In the genomic region with DNA sequence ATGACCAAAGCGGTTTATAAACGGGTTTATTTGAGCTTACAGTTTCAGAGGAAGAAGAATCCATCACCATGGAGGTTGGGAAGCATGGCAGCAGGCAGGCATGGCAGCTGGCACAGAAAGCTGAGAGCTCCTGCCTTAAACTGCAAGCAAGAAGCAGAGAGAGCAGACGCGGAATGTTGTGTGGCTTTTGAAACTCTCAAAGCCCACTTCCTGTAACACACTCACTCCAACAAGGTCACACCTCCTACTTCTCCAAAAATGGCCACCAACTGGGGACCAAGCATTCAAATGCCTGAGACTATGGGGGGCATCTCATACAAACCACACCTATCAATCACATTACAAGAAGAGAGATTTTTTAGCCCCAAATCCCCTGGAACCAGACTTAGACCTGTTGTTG, we compare ENCODE assay signal across 20 mouse cellular contexts. TPM values are rescaled to one million over a fixed set of nuclear protein-coding genes. Genes with fewer than 3 reads are reported as not detected.
DNase-seq lines count a peak whose midpoint lies in the region; ATAC-seq and TF ChIP-seq lines count a peak whose summit lies in the region.
"Had no signal": no experiment of that assay in that cellular context is flagged by ENCODE, and none has a peak within 500 bp of the region (broad histone marks: within the 10 kb centered on the region; RNA-seq: fewer than 3 reads in every experiment).

No protein-coding gene starts in this region.

- no peak overlapping the region for H3K4me2 ChIP-seq in lung, postnatal 0 days (replicated peaks; ENCODE audit: low read depth, low read length)
- no peak overlapping the region for H3K4me2 ChIP-seq in CH12.LX (ENCODE audit: insufficient read depth, low read depth, poor library complexity, severe bottlenecking)
- H3K4me2 ChIP-seq: heart, embryonic 12.5 days; hindbrain, embryonic 15.5 days; liver, embryonic 12.5 days; lung, embryonic 15.5 days; neural tube, embryonic 13.5 days had no signal

- peaks cover 7% of the 10 kb centered on the region; the same call in 1 of the 2 replicates for H3K4me1 ChIP-seq in lung, postnatal 0 days (ENCODE audit: insufficient read depth, low read depth, low read length)
- H3K4me1 ChIP-seq in CH12.LX (ENCODE audit: control insufficient read depth in 1 of 2, insufficient read depth in 2 of 2): peaks cover 3 to 24% of the 10 kb centered on the region in 2 experiments; a peak in 3 of 4 replicates
- H3K4me1 ChIP-seq in bone marrow, adult 2 months (ENCODE audit: control insufficient read depth, insufficient read depth, low read length): peaks cover 4% of the 10 kb centered on the region

- no peak for TF ChIP-seq RAD21 in CH12.LX (IDR thresholded peaks at IDR 0.05; ENCODE audit: low read depth, low read length)

- H3K4me3 ChIP-seq in lung, postnatal 0 days (ENCODE audit: low read depth, low read length): no peak overlapping the region
- no peak overlapping the region for H3K4me3 ChIP-seq in CH12.LX (replicated peaks in 1 of 3; ENCODE audit: low read depth in 2 of 3, low read length in 2 of 3, poor library complexity in 1 of 3)
- H3K4me3 ChIP-seq in bone marrow, adult 2 months (replicated peaks; ENCODE audit: control insufficient read depth, low read depth, low read length): no peak overlapping the region
- H3K4me3 ChIP-seq: heart, embryonic 12.5 days; hindbrain, embryonic 15.5 days; liver, embryonic 12.5 days; lung, embryonic 15.5 days; neural tube, embryonic 13.5 days had no signal

- no peaks in the 10 kb centered on the region for H3K36me3 ChIP-seq in lung, postnatal 0 days (ENCODE audit: insufficient read depth, low read length)
- peaks cover 0 to under 1% of the 10 kb centered on the region in 2 experiments for H3K36me3 ChIP-seq in CH12.LX (replicated peaks in 1 of 2; ENCODE audit: control insufficient read depth in 1 of 2, insufficient read depth in 1 of 2, low read length in 1 of 2)
- H3K36me3 ChIP-seq: hindbrain, embryonic 15.5 days; liver, embryonic 12.5 days; lung, embryonic 15.5 days; neural tube, embryonic 13.5 days had no signal

- TF ChIP-seq POLR2A in CH12.LX (IDR thresholded peaks at IDR 0.05; ENCODE audit: low read depth, low read length): no peak
- TF ChIP-seq POLR2A in bone marrow, adult 2 months (IDR thresholded peaks at IDR 0.05; ENCODE audit: borderline replicate concordance, control insufficient read depth, low read depth, low read length): no peak

- dilution Hi-C loops in CH12.LX (cut with MboI; ENCODE audit: extremely low pct_ligation_motif_present, extremely low pct_unique_long_range_greater_than_20kb, low sequenced_read_pairs): no loop called here

- no peak overlapping the region for H3K27ac ChIP-seq in lung, postnatal 0 days (ENCODE audit: low read length)
- H3K27ac ChIP-seq in CH12.LX (ENCODE audit: insufficient read depth, low read depth): no peak overlapping the region
- peak overlapping the region; percentile 85 for H3K27ac ChIP-seq in bone marrow, adult 2 months (ENCODE audit: control insufficient read depth, insufficient read depth, low read depth, low read length, poor library complexity)
- H3K27ac ChIP-seq: hindbrain, embryonic 15.5 days; liver, embryonic 12.5 days; lung, embryonic 15.5 days; neural tube, embryonic 13.5 days; stomach, postnatal 0 days had no signal

- H3K27me3 ChIP-seq in lung, postnatal 0 days (replicated peaks; ENCODE audit: insufficient read depth, low read length): no peaks in the 10 kb centered on the region
- H3K27me3 ChIP-seq in CH12.LX (replicated peaks): no peaks in the 10 kb centered on the region
- H3K27me3 ChIP-seq: heart, embryonic 12.5 days; hindbrain, embryonic 15.5 days; liver, embryonic 12.5 days; lung, embryonic 15.5 days; neural tube, embryonic 13.5 days had no signal

- H3K79me2 ChIP-seq in CH12.LX (replicated peaks; ENCODE audit: control insufficient read depth, extremely low read depth, insufficient read depth, poor library complexity, severe bottlenecking): peaks cover 22% of the 10 kb centered on the region

- no peaks in the 10 kb centered on the region for H3K9me3 ChIP-seq in lung, postnatal 0 days (ENCODE audit: low read length)
- H3K9me3 ChIP-seq in CH12.LX (replicated peaks; ENCODE audit: low read length): no peaks in the 10 kb centered on the region
- H3K9me3 ChIP-seq: heart, embryonic 12.5 days; hindbrain, embryonic 15.5 days; liver, embryonic 12.5 days; lung, embryonic 15.5 days; neural tube, embryonic 13.5 days had no signal

- no peak for TF ChIP-seq CTCF in lung, postnatal 0 days (IDR thresholded peaks at IDR 0.05)
- TF ChIP-seq CTCF in CH12.LX (conservative IDR thresholded peaks at IDR 0.05 in 1 of 2, IDR thresholded peaks at IDR 0.05 in 1 of 2; ENCODE audit: low read depth in 2 of 2, low read length in 2 of 2): no peak
- no peak for TF ChIP-seq CTCF in bone marrow, adult 2 months (IDR thresholded peaks at IDR 0.05; ENCODE audit: control insufficient read depth, insufficient read depth, low read length)

- DNase-seq in lung, postnatal 0 days (ENCODE audit: low spot score): peak; percentile 20
- no peak for DNase-seq in lung, adult 18-20 months
- peak; percentile 37 for DNase-seq in CH12.LX (ENCODE audit: extremely low read depth)
- DNase-seq in natural killer cell, adult 2 months (ENCODE audit: low spot score in 2 of 2): peak; percentile 46 to 55
- DNase-seq in frontal cortex, postnatal 10 days (ENCODE audit: low spot score in 2 of 2): no peak
- DNase-seq in retina, embryonic 14.5 days (ENCODE audit: low spot score): no peak
- DNase-seq: cerebellum, postnatal 14 days; gastrocnemius, postnatal 14 days; kidney, adult 11 months; kidney, postnatal 25 days; right cerebral cortex, postnatal 4 days; thymus, postnatal 25 days had no signal

- WGBS in lung, postnatal 0 days: 80% methylated on average over 4 of the region's 4 CpGs
- WGBS in bone marrow, adult 2 months: 53% methylated on average over 4 of the region's 4 CpGs

- no peak overlapping the region for H3K9ac ChIP-seq in lung, postnatal 0 days (replicated peaks; ENCODE audit: low read depth)
- H3K9ac ChIP-seq in CH12.LX (ENCODE audit: insufficient read depth, low read depth): no peak overlapping the region
- H3K9ac ChIP-seq: heart, embryonic 12.5 days; hindbrain, embryonic 15.5 days; liver, embryonic 12.5 days; lung, embryonic 15.5 days; neural tube, embryonic 13.5 days had no signal

- in situ Hi-C loops in CH12.LX (cut with MboI; ENCODE audit: low pct_ligation_motif_present, low pct_unique_long_range_greater_than_20kb, low sequenced_read_pairs): no loop called here

- no peak for TF ChIP-seq EP300 in lung, postnatal 0 days (IDR thresholded peaks at IDR 0.05)
- no peak for TF ChIP-seq EP300 in CH12.LX (IDR thresholded peaks at IDR 0.05; ENCODE audit: low read length)

- no peak for ATAC-seq in lung, postnatal 0 days
- ATAC-seq: liver, embryonic 12.5 days; midbrain, embryonic 16.5 days had no signal

TF ChIP-seq in CH12.LX, 34 proteins besides CTCF, POLR2A, EP300 and RAD21:
- 0 out of 2 replicates have a peak, but pooled peaks have one; percentile 20 for TF ChIP-seq ELF1 (IDR thresholded peaks at IDR 0.05; ENCODE audit: low read depth, low read length)
- no peak for TF ChIP-seq ZNF384 (IDR thresholded peaks at IDR 0.05; ENCODE audit: low read depth, low read length)

RNA-seq across cellular contexts. Expression of gene Xrn2, which starts 2.7 kb away (rescaled TPM):
- 60.8 and 62.3 TPM in 2 replicates for polyA plus RNA-seq in lung, postnatal 0 days (2015; fragmentation: Nextera tagmentation; extraction: Ambion mirVana)
- total RNA-seq in CH12.LX (2012; rRNA removed): 114 and 137 TPM in 2 replicates
- 106 and 130 TPM in 2 replicates for total RNA-seq in CH12.LX (2014; rRNA removed)
- 103 and 115 TPM in 2 replicates for polyA plus RNA-seq in CH12.LX (2012; ENCODE audit: insufficient read length, low read depth)
- 32.3 and 36.9 TPM in 2 replicates for polyA plus RNA-seq in bone marrow, adult 2 months (2011; ENCODE audit: insufficient read depth, insufficient read length, low replicate concordance, missing spikeins)

Comparison
In these comparisons a context has a peak if more than half of its experiments do, and no peak if none do; other contexts are left out.
1. DNase-seq: peak in lung, postnatal 0 days (single experiment), CH12.LX (single experiment) and natural killer cell, adult 2 months (2 of 2); none in lung, adult 18-20 months (0 of 2), frontal cortex, postnatal 10 days (0 of 2) and retina, embryonic 14.5 days (single experiment).